Comparison of ENCODE assay signal across 27 mouse cellular contexts in genomic region chr5:142308511-142308910, GRCm38 (mm10).
DNase-seq lines count a peak whose midpoint lies in the region; ATAC-seq and TF ChIP-seq lines count a peak whose summit lies in the region.
"Had no signal": no experiment of that assay in that cellular context is flagged by ENCODE, and none has a peak within 500 bp of the region (broad histone marks: within the 10 kb centered on the region; RNA-seq: fewer than 3 reads in every experiment).

No protein-coding gene starts in this region.

- no peaks in the 10 kb centered on the region for H3K27me3 ChIP-seq in midbrain, embryonic 11.5 days (ENCODE audit: control insufficient read depth, insufficient read depth, low read length)
- no peaks in the 10 kb centered on the region for H3K27me3 ChIP-seq in midbrain, embryonic 15.5 days (replicated peaks)
- H3K27me3 ChIP-seq in hindbrain, embryonic 16.5 days (replicated peaks; ENCODE audit: control insufficient read depth, insufficient read depth, low read length), result no peaks in the 10 kb centered on the region
- H3K27me3 ChIP-seq in intestine, postnatal 0 days (replicated peaks; ENCODE audit: control insufficient read depth, insufficient read depth, low read length), result no peaks in the 10 kb centered on the region
- H3K27me3 ChIP-seq: embryonic facial prominence, embryonic 13.5 days; embryonic facial prominence, embryonic 15.5 days; forebrain, embryonic 12.5 days had no signal

- no peaks in the 10 kb centered on the region for H3K36me3 ChIP-seq in midbrain, embryonic 11.5 days (ENCODE audit: control insufficient read depth, insufficient read depth, low read length)
- H3K36me3 ChIP-seq in midbrain, embryonic 15.5 days (replicated peaks), result no peaks in the 10 kb centered on the region
- H3K36me3 ChIP-seq in hindbrain, embryonic 16.5 days (ENCODE audit: control insufficient read depth, insufficient read depth, low read length), result no peaks in the 10 kb centered on the region
- H3K36me3 ChIP-seq in intestine, postnatal 0 days (ENCODE audit: control insufficient read depth, insufficient read depth), result no peaks in the 10 kb centered on the region
- H3K36me3 ChIP-seq: embryonic facial prominence, embryonic 13.5 days; embryonic facial prominence, embryonic 15.5 days; forebrain, embryonic 10.5 days; forebrain, embryonic 12.5 days had no signal

- no peak for ATAC-seq in midbrain, embryonic 11.5 days (ENCODE audit: low FRiP score)
- ATAC-seq in midbrain, embryonic 15.5 days (replicated peaks), result no peak
- ATAC-seq in hindbrain, embryonic 16.5 days, result no peak
- no peak for ATAC-seq in intestine, postnatal 0 days
- ATAC-seq: activated CD4-positive, CD25-positive, alpha-beta regulatory T cell, adult 4 months; CD4-positive, CD25-positive, alpha-beta regulatory T cell, adult 4 months; forebrain, embryonic 14.5 days; forebrain, embryonic 16.5 days; Patski had no signal

- no peak overlapping the region for H3K9ac ChIP-seq in midbrain, embryonic 11.5 days (ENCODE audit: low read length)
- H3K9ac ChIP-seq in midbrain, embryonic 15.5 days, result no peak overlapping the region
- H3K9ac ChIP-seq in hindbrain, embryonic 16.5 days (ENCODE audit: low read depth, low read length), result no peak overlapping the region
- H3K9ac ChIP-seq in intestine, postnatal 0 days (ENCODE audit: low read depth, low read length), result no peak overlapping the region
- H3K9ac ChIP-seq: embryonic facial prominence, embryonic 13.5 days; embryonic facial prominence, embryonic 15.5 days; forebrain, embryonic 12.5 days had no signal

- DNase-seq in midbrain, embryonic 11.5 days (ENCODE audit: low spot score, missing footprints), result peak; percentile 71
- peak; percentile 44 for DNase-seq in ES-CJ7 (ENCODE audit: low read depth, low spot score)
- peak; percentile 69 for DNase-seq in R1 (ENCODE audit: low read depth, low spot score)
- no peak for DNase-seq in layer of hippocampus, postnatal 14 days (ENCODE audit: low spot score in 2 of 2)
- DNase-seq: adrenal gland, adult 8-10 months; adrenal gland, postnatal 25 days; B cell, adult 2 months; cerebellum, adult 11 months; cerebellum, adult 18-20 months; cerebellum, adult 8-10 months; cerebellum, adult 9-11 months; cerebellum, postnatal 14 days; cerebellum, postnatal 36 days; embryo, embryonic 11 days had no signal

- TF ChIP-seq CTCF in intestine, postnatal 0 days (IDR thresholded peaks at IDR 0.05; ENCODE audit: low read depth), result no peak

- no peak overlapping the region for H3K4me2 ChIP-seq in midbrain, embryonic 11.5 days
- no peak overlapping the region for H3K4me2 ChIP-seq in midbrain, embryonic 15.5 days
- H3K4me2 ChIP-seq in hindbrain, embryonic 16.5 days (ENCODE audit: low read length), result no peak overlapping the region
- H3K4me2 ChIP-seq in intestine, postnatal 0 days (replicated peaks; ENCODE audit: low read depth), result no peak overlapping the region
- H3K4me2 ChIP-seq: embryonic facial prominence, embryonic 13.5 days; embryonic facial prominence, embryonic 15.5 days; forebrain, embryonic 12.5 days had no signal

- no peak overlapping the region for H3K4me3 ChIP-seq in midbrain, embryonic 11.5 days (ENCODE audit: low read depth, low read length)
- no peak overlapping the region for H3K4me3 ChIP-seq in midbrain, embryonic 15.5 days
- H3K4me3 ChIP-seq in hindbrain, embryonic 16.5 days (ENCODE audit: low read length), result no peak overlapping the region
- H3K4me3 ChIP-seq in intestine, postnatal 0 days (ENCODE audit: low read depth, low read length), result no peak overlapping the region
- H3K4me3 ChIP-seq: embryonic facial prominence, embryonic 13.5 days; embryonic facial prominence, embryonic 15.5 days; erythroblast, embryonic 14.5 days; forebrain, embryonic 10.5 days; forebrain, embryonic 12.5 days had no signal

- no peak overlapping the region for H3K27ac ChIP-seq in midbrain, embryonic 11.5 days (ENCODE audit: low read depth, low read length)
- H3K27ac ChIP-seq in midbrain, embryonic 15.5 days, result no peak overlapping the region
- H3K27ac ChIP-seq in hindbrain, embryonic 16.5 days (ENCODE audit: low read depth, low read length), result no peak overlapping the region
- H3K27ac ChIP-seq in intestine, postnatal 0 days (ENCODE audit: low read depth, low read length), result no peak overlapping the region
- H3K27ac ChIP-seq: embryonic facial prominence, embryonic 13.5 days; embryonic facial prominence, embryonic 15.5 days; forebrain, embryonic 10.5 days; forebrain, embryonic 12.5 days had no signal

- no peaks in the 10 kb centered on the region for H3K4me1 ChIP-seq in midbrain, embryonic 11.5 days (ENCODE audit: control insufficient read depth, insufficient read depth, low read length)
- no peaks in the 10 kb centered on the region for H3K4me1 ChIP-seq in midbrain, embryonic 15.5 days
- H3K4me1 ChIP-seq in hindbrain, embryonic 16.5 days (ENCODE audit: control insufficient read depth, insufficient read depth, low read depth, low read length), result no peaks in the 10 kb centered on the region
- no peaks in the 10 kb centered on the region for H3K4me1 ChIP-seq in intestine, postnatal 0 days (replicated peaks; ENCODE audit: control insufficient read depth, insufficient read depth, low read length)
- H3K4me1 ChIP-seq: embryonic facial prominence, embryonic 13.5 days; embryonic facial prominence, embryonic 15.5 days had no signal

- no peaks in the 10 kb centered on the region; the same call in 1 of the 2 replicates for H3K9me3 ChIP-seq in midbrain, embryonic 11.5 days (ENCODE audit: control insufficient read depth, low read length)
- H3K9me3 ChIP-seq in midbrain, embryonic 15.5 days, result no peaks in the 10 kb centered on the region
- H3K9me3 ChIP-seq in hindbrain, embryonic 16.5 days (ENCODE audit: control insufficient read depth, low read length), result 0 out of 2 replicates have a peak, but pooled peaks cover 2% of the 10 kb centered on the region
- H3K9me3 ChIP-seq in intestine, postnatal 0 days (ENCODE audit: control insufficient read depth), result no peaks in the 10 kb centered on the region
- H3K9me3 ChIP-seq: embryonic facial prominence, embryonic 15.5 days; forebrain, embryonic 12.5 days had no signal

- 93% methylated on average over 3 of the region's 3 CpGs for whole genome bisulfite sequencing in midbrain, embryonic 11.5 days
- 96% methylated on average over 3 of the region's 3 CpGs for WGBS in midbrain, embryonic 15.5 days
- 98% methylated on average over 3 of the region's 3 CpGs for WGBS in hindbrain, embryonic 16.5 days
- WGBS in intestine, postnatal 0 days, result 93% methylated on average over 3 of the region's 3 CpGs

Comparison
In these comparisons a context has a peak if more than half of its experiments do, and no peak if none do; other contexts are left out.
1. DNase-seq: peak in midbrain, embryonic 11.5 days (single experiment), ES-CJ7 (single experiment) and R1 (single experiment); none in layer of hippocampus, postnatal 14 days (0 of 2).